Mouse (Mus musculus): ENCODE measurements around the gene Rtbdn. TPM values are rescaled to one million over a fixed set of nuclear protein-coding genes. Genes with fewer than 3 reads are reported as not detected.
"Not testable (repeated sequence)": the region's sequence is repeated elsewhere in the genome, so short reads cannot be mapped to it uniquely, and the experiment has no call there.

The Rtbdn gene
- polyA plus RNA-seq, 1 experiment from 2014 or later, result 0.16 TPM

DNA sequence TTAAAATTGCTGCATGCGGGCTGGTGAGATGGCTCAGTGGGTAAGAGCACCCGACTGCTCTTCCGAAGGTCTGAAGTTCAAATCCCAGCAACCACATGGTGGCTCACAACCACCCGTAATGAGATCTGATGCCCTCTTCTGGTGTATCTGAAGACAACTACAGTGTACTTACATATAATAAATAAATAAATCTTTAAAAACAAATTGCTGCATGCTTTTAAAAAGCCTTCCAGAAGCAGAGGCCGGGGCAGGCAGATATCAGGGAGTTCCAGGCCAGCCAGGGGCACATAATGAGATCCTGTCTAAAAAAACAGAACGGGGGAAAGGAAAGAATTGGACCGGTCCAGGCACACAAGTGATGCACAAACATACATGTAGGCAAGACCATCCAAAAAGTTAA, 38.8 kb upstream of the Rtbdn start:
- peaks cover 20% of the 10 kb centered on the region for H3K4me1 ChIP-seq (ENCODE audit: control insufficient read depth, insufficient read depth, low read length)
- H3K27me3 ChIP-seq (ENCODE audit: control insufficient read depth, insufficient read depth, low read length), result peaks cover 29% of the 10 kb centered on the region
- WGBS, result 36% methylated on average over 6 of the region's 7 CpGs
- not testable (repeated sequence) for ATAC-seq (ENCODE audit: insufficient number of reproducible peaks, low FRiP score, low TSS enrichment, low read depth); H3K36me3 ChIP-seq (ENCODE audit: control insufficient read depth, insufficient read depth, low read length); H3K9ac ChIP-seq (ENCODE audit: low read length); H3K9me3 ChIP-seq (ENCODE audit: control insufficient read depth, low read length); DNase-seq (ENCODE audit: low spot score); H3K27ac ChIP-seq (replicated peaks; ENCODE audit: low read depth, low read length)
- H3K4me3 ChIP-seq (ENCODE audit: low read depth, low read length), result peak overlapping the region; percentile 50; the same call in 1 of the 2 replicates
- peak overlapping the region; percentile 82 for H3K4me2 ChIP-seq (ENCODE audit: low read depth, severe bottlenecking)

DNA sequence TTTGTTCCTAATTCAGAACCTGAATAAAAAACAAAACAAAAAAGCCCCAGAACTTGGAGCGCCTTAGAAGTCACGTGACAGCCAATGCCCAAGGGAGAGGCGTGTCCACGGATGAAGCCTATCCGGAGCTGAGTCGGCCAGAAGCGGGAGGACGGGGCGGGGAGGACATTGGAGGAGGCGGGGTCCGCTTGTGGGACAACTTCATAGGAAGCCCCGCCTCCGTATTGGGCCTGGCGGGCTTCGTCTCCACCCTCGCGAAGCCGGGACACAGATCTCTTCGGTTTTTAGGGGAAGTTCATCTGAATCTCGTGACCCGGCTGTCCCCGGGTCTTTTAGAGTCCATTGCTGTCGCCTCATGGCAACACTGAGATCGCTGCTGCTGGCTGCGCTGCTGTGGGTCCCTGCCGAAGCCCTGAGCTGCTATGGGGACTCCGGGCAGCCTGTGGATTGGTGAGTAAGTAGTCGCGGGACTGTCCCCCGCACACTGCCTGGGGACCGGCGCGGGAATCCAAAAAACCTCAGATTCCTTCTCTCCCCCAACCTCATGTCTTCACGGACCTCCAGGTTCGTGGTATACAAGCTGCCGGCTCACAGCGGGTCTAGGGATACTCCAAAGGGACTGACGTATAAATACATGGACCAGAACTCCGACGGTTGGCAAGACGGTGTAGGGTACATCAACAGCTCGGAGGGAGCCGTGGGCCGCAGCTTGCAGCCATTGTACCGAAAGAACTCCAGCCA, 38.2 kb upstream of the Rtbdn start, which contains the start of gene Dnase2a:
Gene Dnase2a, plus strand, starts transcription at position 140 of the 741 bp plus-strand sequence.
- H3K9me3 ChIP-seq (ENCODE audit: control insufficient read depth, low read length), result no peaks in the 10 kb centered on the region
- WGBS, result 1% methylated on average over 43 of the region's 45 CpGs
- DNase-seq (ENCODE audit: low spot score), result peak; percentile 97
- peak within 1 kb of the TSS; percentile 50 for H3K4me3 ChIP-seq (ENCODE audit: low read depth, low read length)
- H3K9ac ChIP-seq (ENCODE audit: low read length), result peak within 1 kb of the TSS; percentile 73
- H3K27ac ChIP-seq (replicated peaks; ENCODE audit: low read depth, low read length), result no peak within 1 kb of the TSS
- H3K4me2 ChIP-seq (ENCODE audit: low read depth, severe bottlenecking), result peak within 1 kb of the TSS; percentile 82
- peaks cover 34% of the 10 kb centered on the region for H3K27me3 ChIP-seq (ENCODE audit: control insufficient read depth, insufficient read depth, low read length)
- no peaks in the 10 kb centered on the region for H3K36me3 ChIP-seq (ENCODE audit: control insufficient read depth, insufficient read depth, low read length)
- peak; percentile 90 for ATAC-seq (ENCODE audit: insufficient number of reproducible peaks, low FRiP score, low TSS enrichment, low read depth)
- H3K4me1 ChIP-seq (ENCODE audit: control insufficient read depth, insufficient read depth, low read length), result peaks cover 16% of the 10 kb centered on the region

DNA sequence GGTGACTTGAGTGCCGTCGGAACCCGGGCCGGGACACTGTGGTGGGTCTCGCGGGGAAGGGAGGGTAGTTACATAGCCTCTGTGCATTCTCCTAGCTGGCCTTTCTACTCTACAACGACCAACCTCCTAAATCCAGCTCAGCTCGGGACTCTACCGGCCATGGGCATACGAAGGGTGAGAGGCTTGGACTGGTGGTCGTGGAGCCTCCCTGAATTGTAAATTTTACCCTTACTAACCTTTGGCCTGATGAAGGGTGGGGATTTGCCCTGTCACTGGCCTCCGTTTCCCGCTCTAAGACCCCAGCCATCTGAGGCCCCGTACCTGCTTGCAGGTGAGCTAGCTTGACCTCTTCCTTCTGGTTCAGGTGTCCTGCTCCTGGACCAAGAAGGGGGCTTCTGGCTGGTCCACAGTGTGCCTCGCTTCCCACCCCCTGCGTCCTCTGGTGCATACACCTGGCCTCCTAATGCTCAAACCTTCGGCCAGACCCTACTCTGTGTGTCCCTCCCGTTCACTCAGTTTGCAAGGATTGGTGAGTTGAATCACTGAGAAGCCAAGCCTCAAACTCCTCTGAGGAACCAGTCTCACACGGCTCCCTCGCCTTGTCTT, 37.5 kb upstream of the Rtbdn start:
- Histone ChIP-seq H3K27me3 (ENCODE audit: control insufficient read depth, insufficient read depth, low read length) (peaks cover 40% of the 10 kb centered on the region), H3K4me3 (ENCODE audit: low read depth, low read length) (peak overlapping the region; percentile 50), H3K27ac (replicated peaks; ENCODE audit: low read depth, low read length) (no peak overlapping the region), H3K4me2 (ENCODE audit: low read depth, severe bottlenecking) (peak overlapping the region; percentile 82), H3K9me3 (ENCODE audit: control insufficient read depth, low read length) (no peaks in the 10 kb centered on the region), H3K36me3 (ENCODE audit: control insufficient read depth, insufficient read depth, low read length) (no peaks in the 10 kb centered on the region), H3K4me1 (ENCODE audit: control insufficient read depth, insufficient read depth, low read length) (peaks cover 14% of the 10 kb centered on the region), H3K9ac (ENCODE audit: low read length) (peak overlapping the region; percentile 73)
- ATAC-seq (ENCODE audit: insufficient number of reproducible peaks, low FRiP score, low TSS enrichment, low read depth) (no peak), DNase-seq (ENCODE audit: low spot score) (no peak)
- 51% methylated on average over 20 of the region's 20 CpGs for WGBS

DNA sequence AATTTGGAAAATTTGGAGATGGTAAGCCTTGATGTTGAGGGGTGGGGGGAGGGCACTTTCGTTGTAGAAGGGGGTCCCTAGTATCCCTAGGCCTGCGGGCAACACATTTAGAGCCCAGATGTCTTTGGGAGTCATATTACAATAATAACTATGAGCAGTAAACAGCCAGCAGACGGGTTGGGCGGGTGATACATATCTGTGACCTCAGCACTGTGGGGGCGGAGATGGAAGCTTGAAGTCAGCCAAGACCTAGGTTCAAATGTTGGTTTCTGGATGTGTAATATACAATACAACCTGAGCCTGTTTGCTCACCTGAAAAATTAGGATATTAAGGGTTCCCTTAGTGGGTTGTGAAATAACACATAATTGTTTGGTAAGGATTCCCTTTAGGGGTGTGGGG, 36.8 kb upstream of the Rtbdn start:
- DNase-seq (ENCODE audit: low spot score) (no peak), ATAC-seq (ENCODE audit: insufficient number of reproducible peaks, low FRiP score, low TSS enrichment, low read depth) (no peak)
- H3K36me3 ChIP-seq (ENCODE audit: control insufficient read depth, insufficient read depth, low read length), result no peaks in the 10 kb centered on the region
- no peak overlapping the region for H3K27ac ChIP-seq (replicated peaks; ENCODE audit: low read depth, low read length)
- H3K27me3 ChIP-seq (ENCODE audit: control insufficient read depth, insufficient read depth, low read length), result peaks cover 40% of the 10 kb centered on the region
- no peak overlapping the region for H3K4me2 ChIP-seq (ENCODE audit: low read depth, severe bottlenecking)
- H3K9ac ChIP-seq (ENCODE audit: low read length), result no peak overlapping the region
- WGBS, result 63% methylated on average over 5 of the region's 5 CpGs
- no peak overlapping the region for H3K4me3 ChIP-seq (ENCODE audit: low read depth, low read length)
- H3K9me3 ChIP-seq (ENCODE audit: control insufficient read depth, low read length), result no peaks in the 10 kb centered on the region
- peaks cover 14% of the 10 kb centered on the region for H3K4me1 ChIP-seq (ENCODE audit: control insufficient read depth, insufficient read depth, low read length)

DNA sequence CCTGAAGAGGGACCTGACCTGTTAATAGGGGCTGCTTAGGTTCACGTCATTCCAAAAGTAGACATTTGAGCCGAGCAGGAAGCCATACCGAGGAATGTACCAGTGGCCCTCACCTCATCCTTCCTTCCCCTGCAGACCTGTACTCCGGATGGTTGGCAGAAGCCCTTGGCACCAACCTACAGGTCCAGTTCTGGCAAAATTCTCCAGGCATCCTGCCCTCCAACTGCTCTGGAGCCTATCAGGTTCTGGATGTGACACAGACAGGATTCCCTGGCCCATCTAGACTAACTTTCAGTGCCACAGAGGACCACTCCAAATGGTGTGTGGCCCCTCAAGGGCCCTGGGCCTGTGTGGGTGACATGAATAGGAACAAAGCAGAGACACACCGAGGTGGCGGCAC, 36.2 kb upstream of the Rtbdn start:
- Histone ChIP-seq H3K4me2 (ENCODE audit: low read depth, severe bottlenecking) (no peak overlapping the region), H3K4me3 (ENCODE audit: low read depth, low read length) (no peak overlapping the region), H3K4me1 (ENCODE audit: control insufficient read depth, insufficient read depth, low read length) (peaks cover 14% of the 10 kb centered on the region), H3K36me3 (ENCODE audit: control insufficient read depth, insufficient read depth, low read length) (no peaks in the 10 kb centered on the region), H3K9ac (ENCODE audit: low read length) (no peak overlapping the region), H3K9me3 (ENCODE audit: control insufficient read depth, low read length) (no peaks in the 10 kb centered on the region), H3K27me3 (ENCODE audit: control insufficient read depth, insufficient read depth, low read length) (peaks cover 40% of the 10 kb centered on the region), H3K27ac (replicated peaks; ENCODE audit: low read depth, low read length) (no peak overlapping the region)
- no peak for DNase-seq (ENCODE audit: low spot score)
- WGBS, result 87% methylated on average over 6 of the region's 6 CpGs
- no peak for ATAC-seq (ENCODE audit: insufficient number of reproducible peaks, low FRiP score, low TSS enrichment, low read depth)

DNA sequence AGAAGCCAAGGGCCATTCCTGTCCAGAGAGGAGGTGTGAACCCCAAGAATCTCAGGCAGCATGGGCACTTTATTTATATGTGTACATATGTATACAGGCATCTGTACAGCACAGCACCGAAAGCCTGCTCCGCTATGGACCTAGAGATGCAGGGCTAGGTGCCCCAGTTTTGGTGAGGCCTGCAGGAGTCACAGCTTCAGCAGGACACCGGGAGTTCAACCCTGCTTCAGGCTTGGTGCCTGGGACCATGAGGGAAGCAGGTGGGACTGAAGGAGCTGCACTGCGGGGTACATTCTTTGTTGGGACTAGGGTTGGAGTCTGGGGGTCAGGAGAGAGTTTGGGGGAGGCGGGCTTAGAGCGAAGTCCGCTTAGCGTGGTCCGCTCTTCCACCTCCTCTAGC, 34.9 kb upstream of the Rtbdn start:
- no peak for DNase-seq (ENCODE audit: low spot score)
- Histone ChIP-seq H3K36me3 (ENCODE audit: control insufficient read depth, insufficient read depth, low read length) (no peaks in the 10 kb centered on the region), H3K4me2 (ENCODE audit: low read depth, severe bottlenecking) (no peak overlapping the region), H3K9ac (ENCODE audit: low read length) (no peak overlapping the region), H3K27ac (replicated peaks; ENCODE audit: low read depth, low read length) (no peak overlapping the region), H3K27me3 (ENCODE audit: control insufficient read depth, insufficient read depth, low read length) (peaks cover 40% of the 10 kb centered on the region), H3K4me3 (ENCODE audit: low read depth, low read length) (no peak overlapping the region), H3K4me1 (ENCODE audit: control insufficient read depth, insufficient read depth, low read length) (peaks cover 14% of the 10 kb centered on the region), H3K9me3 (ENCODE audit: control insufficient read depth, low read length) (no peaks in the 10 kb centered on the region)
- no peak for ATAC-seq (ENCODE audit: insufficient number of reproducible peaks, low FRiP score, low TSS enrichment, low read depth)
- 80% methylated on average over 9 of the region's 9 CpGs for WGBS

DNA sequence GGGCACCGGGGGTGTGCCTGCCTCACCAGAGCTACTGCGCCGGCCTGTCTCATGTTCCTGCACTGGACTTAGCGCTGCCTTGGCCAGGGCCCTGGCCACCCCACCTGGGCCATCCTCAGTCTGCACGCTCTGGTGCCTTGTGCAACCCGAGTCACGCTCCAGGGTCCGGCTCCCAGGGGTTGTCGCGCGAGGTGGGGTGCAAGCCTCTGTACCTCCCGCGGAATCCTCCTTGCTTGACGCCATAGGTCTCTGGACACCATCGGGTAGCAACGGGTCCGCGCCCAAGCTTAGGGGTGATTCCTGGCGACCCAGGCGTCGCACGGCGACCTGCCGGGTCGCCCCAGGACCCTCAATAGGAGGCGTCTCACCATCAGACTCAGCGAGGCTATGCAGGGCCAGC, 34.4 kb upstream of the Rtbdn start:
- WGBS, result 22% methylated on average over 26 of the region's 27 CpGs
- H3K9me3 ChIP-seq (ENCODE audit: control insufficient read depth, low read length), result no peaks in the 10 kb centered on the region
- no peak overlapping the region for H3K27ac ChIP-seq (replicated peaks; ENCODE audit: low read depth, low read length)
- no peaks in the 10 kb centered on the region for H3K36me3 ChIP-seq (ENCODE audit: control insufficient read depth, insufficient read depth, low read length)
- ATAC-seq (ENCODE audit: insufficient number of reproducible peaks, low FRiP score, low TSS enrichment, low read depth) (no peak), DNase-seq (ENCODE audit: low spot score) (no peak)
- peak overlapping the region; percentile 84 for H3K4me2 ChIP-seq (ENCODE audit: low read depth, severe bottlenecking)
- H3K27me3 ChIP-seq (ENCODE audit: control insufficient read depth, insufficient read depth, low read length), result peaks cover 42% of the 10 kb centered on the region
- H3K4me1 ChIP-seq (ENCODE audit: control insufficient read depth, insufficient read depth, low read length), result peaks cover 14% of the 10 kb centered on the region
- H3K4me3 ChIP-seq (ENCODE audit: low read depth, low read length), result peak overlapping the region; percentile 35
- H3K9ac ChIP-seq (ENCODE audit: low read length), result peak overlapping the region; percentile 40; the same call in 1 of the 2 replicates

DNA sequence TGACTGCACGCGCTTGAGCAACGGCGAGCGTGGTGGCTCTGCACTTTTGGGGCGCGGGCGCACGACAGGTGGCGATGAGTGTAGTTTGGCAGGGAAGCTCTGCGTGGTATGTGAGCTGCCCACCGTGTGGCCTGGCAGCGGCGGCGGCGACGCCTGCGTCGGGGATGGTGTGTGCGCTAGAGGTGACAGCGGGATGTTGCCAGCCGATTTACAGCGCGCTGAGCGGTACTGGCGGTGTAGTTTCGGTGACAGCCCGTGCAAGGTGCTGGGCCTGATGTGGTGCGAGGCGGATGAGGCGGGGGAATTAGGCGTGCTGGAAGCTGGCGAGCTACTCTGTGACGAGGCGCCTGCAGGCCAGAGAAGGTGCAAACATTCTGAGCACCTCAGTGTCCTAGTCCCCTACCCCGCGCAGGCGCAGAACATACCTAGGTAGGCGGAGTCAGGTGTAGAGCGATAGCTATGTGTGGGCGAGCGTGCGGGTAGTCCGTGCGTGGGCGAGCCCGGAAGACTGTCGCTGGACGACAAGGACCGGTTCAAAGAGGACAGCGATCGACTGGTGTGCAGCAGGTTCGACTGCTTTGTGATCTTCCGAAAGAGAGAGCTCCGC, 33.8 kb upstream of the Rtbdn start:
- Histone ChIP-seq H3K27ac (replicated peaks; ENCODE audit: low read depth, low read length) (no peak overlapping the region), H3K9me3 (ENCODE audit: control insufficient read depth, low read length) (no peaks in the 10 kb centered on the region), H3K27me3 (ENCODE audit: control insufficient read depth, insufficient read depth, low read length) (peaks cover 47% of the 10 kb centered on the region), H3K9ac (ENCODE audit: low read length) (peak overlapping the region; percentile 40), H3K36me3 (ENCODE audit: control insufficient read depth, insufficient read depth, low read length) (no peaks in the 10 kb centered on the region), H3K4me1 (ENCODE audit: control insufficient read depth, insufficient read depth, low read length) (peaks cover 14% of the 10 kb centered on the region), H3K4me2 (ENCODE audit: low read depth, severe bottlenecking) (peak overlapping the region; percentile 84), H3K4me3 (ENCODE audit: low read depth, low read length) (peak overlapping the region; percentile 35)
- no peak for ATAC-seq (ENCODE audit: insufficient number of reproducible peaks, low FRiP score, low TSS enrichment, low read depth)
- WGBS, result 2% methylated on average over 55 of the region's 55 CpGs
- DNase-seq (ENCODE audit: low spot score), result peak; percentile 77
